In genomic region chr11:56925368-56925896, GRCm38 (mm10) we compare ENCODE assay signal across 13 mouse cellular contexts.
DNase-seq lines count a peak whose midpoint lies in the region; ATAC-seq lines count a peak whose summit lies in the region.
"Had no signal": no experiment of that assay in that cellular context is flagged by ENCODE, and none has a peak within 500 bp of the region (broad histone marks: within the 10 kb centered on the region; RNA-seq: fewer than 3 reads in every experiment).

No protein-coding gene starts in this region.

- no peaks in the 10 kb centered on the region for H3K4me1 ChIP-seq in hindbrain, embryonic 16.5 days (ENCODE audit: control insufficient read depth, insufficient read depth, low read depth, low read length)
- no peaks in the 10 kb centered on the region for H3K4me1 ChIP-seq in hindbrain, embryonic 12.5 days
- no peaks in the 10 kb centered on the region for H3K4me1 ChIP-seq in kidney, embryonic 14.5 days (ENCODE audit: control insufficient read depth, insufficient read depth, low read length)
- H3K4me1 ChIP-seq: hindbrain, embryonic 15.5 days had no signal

- H3K4me2 ChIP-seq in hindbrain, embryonic 16.5 days (ENCODE audit: low read length) = no peak overlapping the region
- H3K4me2 ChIP-seq in hindbrain, embryonic 12.5 days (replicated peaks) = no peak overlapping the region
- H3K4me2 ChIP-seq in kidney, embryonic 14.5 days (replicated peaks; ENCODE audit: low read depth, low read length) = no peak overlapping the region
- H3K4me2 ChIP-seq: hindbrain, embryonic 15.5 days had no signal

- intact Hi-C loops in heart, postnatal 25 days (cut with DNase I) = no loop called here

- H3K27me3 ChIP-seq in hindbrain, embryonic 16.5 days (replicated peaks; ENCODE audit: control insufficient read depth, insufficient read depth, low read length) = no peaks in the 10 kb centered on the region
- H3K27me3 ChIP-seq in hindbrain, embryonic 12.5 days = no peaks in the 10 kb centered on the region
- H3K27me3 ChIP-seq in kidney, embryonic 14.5 days (ENCODE audit: control insufficient read depth, insufficient read depth, low read length) = no peaks in the 10 kb centered on the region
- H3K27me3 ChIP-seq: hindbrain, embryonic 15.5 days had no signal

- no peaks in the 10 kb centered on the region for H3K36me3 ChIP-seq in hindbrain, embryonic 16.5 days (ENCODE audit: control insufficient read depth, insufficient read depth, low read length)
- H3K36me3 ChIP-seq in hindbrain, embryonic 12.5 days = no peaks in the 10 kb centered on the region
- H3K36me3 ChIP-seq in kidney, embryonic 14.5 days (ENCODE audit: control insufficient read depth, insufficient read depth, low read length) = no peaks in the 10 kb centered on the region
- H3K36me3 ChIP-seq: hindbrain, embryonic 15.5 days had no signal

- no peak overlapping the region for H3K4me3 ChIP-seq in hindbrain, embryonic 16.5 days (ENCODE audit: low read length)
- H3K4me3 ChIP-seq in hindbrain, embryonic 12.5 days = no peak overlapping the region
- H3K4me3 ChIP-seq in kidney, embryonic 14.5 days (ENCODE audit: low read length) = no peak overlapping the region
- H3K4me3 ChIP-seq: hindbrain, embryonic 15.5 days had no signal

- WGBS in hindbrain, embryonic 16.5 days = 74% methylated on average over 7 of the region's 7 CpGs
- 96% methylated on average over 7 of the region's 7 CpGs for WGBS in hindbrain, embryonic 12.5 days
- 79% methylated on average over 7 of the region's 7 CpGs for WGBS in kidney, embryonic 14.5 days

- no peak overlapping the region for H3K9ac ChIP-seq in hindbrain, embryonic 16.5 days (ENCODE audit: low read depth, low read length)
- no peak overlapping the region for H3K9ac ChIP-seq in hindbrain, embryonic 12.5 days
- no peak overlapping the region for H3K9ac ChIP-seq in kidney, embryonic 14.5 days (ENCODE audit: low read depth, low read length)
- H3K9ac ChIP-seq: hindbrain, embryonic 15.5 days; liver, embryonic 14.5 days had no signal

- ATAC-seq in hindbrain, embryonic 16.5 days = peak; percentile 73
- ATAC-seq in hindbrain, embryonic 12.5 days (ENCODE audit: low FRiP score) = no peak
- no peak for ATAC-seq in kidney, embryonic 14.5 days (ENCODE audit: low FRiP score, low TSS enrichment)

- no peak overlapping the region for H3K27ac ChIP-seq in hindbrain, embryonic 16.5 days (ENCODE audit: low read depth, low read length)
- no peak overlapping the region for H3K27ac ChIP-seq in hindbrain, embryonic 12.5 days
- H3K27ac ChIP-seq in kidney, embryonic 14.5 days (ENCODE audit: low read depth, low read length) = no peak overlapping the region
- H3K27ac ChIP-seq: hindbrain, embryonic 15.5 days; liver, embryonic 14.5 days had no signal

- no peaks in the 10 kb centered on the region for H3K9me3 ChIP-seq in hindbrain, embryonic 16.5 days (ENCODE audit: control insufficient read depth, low read length)
- no peaks in the 10 kb centered on the region for H3K9me3 ChIP-seq in hindbrain, embryonic 12.5 days (replicated peaks)
- no peaks in the 10 kb centered on the region for H3K9me3 ChIP-seq in kidney, embryonic 14.5 days (ENCODE audit: control insufficient read depth, low read length)
- H3K9me3 ChIP-seq: hindbrain, embryonic 15.5 days had no signal

- peak; percentile 2 for DNase-seq in retina, postnatal 1 day
- no peak for DNase-seq in retina, embryonic 14.5 days (ENCODE audit: low spot score)
- DNase-seq in cerebellum, postnatal 25 days = peak; percentile 3 to 21
- peak; percentile 0 for DNase-seq in lung, postnatal 36 days
- no peak for DNase-seq in heart, postnatal 25 days (ENCODE audit: low spot score)
- DNase-seq: adrenal gland, adult 2 months; heart, adult 11 months; kidney, adult 2 months had no signal

Comparison
In these comparisons a context has a peak if more than half of its experiments do, and no peak if none do; other contexts are left out.
1. DNase-seq: peak in retina, postnatal 1 day (single experiment), cerebellum, postnatal 25 days (2 of 2) and lung, postnatal 36 days (single experiment); none in retina, embryonic 14.5 days (single experiment) and heart, postnatal 25 days (single experiment).